Mouse (Mus musculus) B cell, adult 67 days (primary cell): ENCODE results near the gene Fam172a. TPM values are rescaled to one million over a fixed set of nuclear protein-coding genes. Genes with fewer than 3 reads are reported as not detected.

Experiments
- total RNA-seq, 2 experiments: library from RNA; stranded (reverse); gene quantifications; 4 replicates each; pipeline ENCODE4 v1.2.4; 2023

Gene Fam172a
- 10 to 100 TPM; 52.0 to 64.2 TPM for total RNA-seq

GRCm38 (mm10) chr13:77701733-77702132 is at the start of gene Fam172a:
Gene Fam172a, plus strand, starts transcription at chr13:77702033.

GRCm38 (mm10) chr13:78024683-78025294 is 323.0 kb downstream of the Fam172a start, which contains the start of gene Pou5f2:
Gene Pou5f2, plus strand, starts transcription at chr13:78024902.

GRCm38 (mm10) chr13:78199642-78200160 is 497.9 kb downstream of the Fam172a start, which contains the start of gene Nr2f1:
Gene Nr2f1, minus strand, starts transcription at chr13:78199757.

